Mouse (Mus musculus) small intestine, adult 2 months (tissue): ENCODE measurements around the gene Map2. TPM values are rescaled to one million over a fixed set of nuclear protein-coding genes. Genes with fewer than 3 reads are reported as not detected.

Experiments
- H3K27ac ChIP-seq: fragments of 200-500 bp; 2 replicates; pipeline ENCODE4 v1.5.1; 2012; ENCODE audit warnings: low read depth, low read length, control low read depth, inconsistent platforms; ENCODE audit not compliant: insufficient read depth
- H3K27me3 ChIP-seq: fragments of 200-500 bp; 2 replicates; pipeline ENCODE4 v1.6.1; 2012; ENCODE audit warnings: mild to moderate bottlenecking, moderate library complexity, low read length, inconsistent platforms; ENCODE audit not compliant: control insufficient read depth, insufficient read depth
- H3K36me3 ChIP-seq: fragments of 200-500 bp; 2 replicates; pipeline ENCODE4 v1.6.1; 2012; ENCODE audit warnings: mild to moderate bottlenecking, low read length, control low read depth, inconsistent platforms; ENCODE audit not compliant: control insufficient read depth, insufficient read depth
- H3K4me1 ChIP-seq: fragments of 200-500 bp; 2 replicates; pipeline ENCODE4 v1.6.1; 2012; ENCODE audit warnings: low read length, inconsistent platforms, mixed read lengths; ENCODE audit not compliant: control insufficient read depth, insufficient read depth, insufficient read length
- H3K4me3 ChIP-seq: fragments of 200-500 bp; 2 replicates; pipeline ENCODE4 v1.5.1; 2012; ENCODE audit warnings: low read depth, mild to moderate bottlenecking, control low read depth, inconsistent platforms, low read length, moderate library complexity
- CTCF ChIP-seq: fragments of 200-500 bp; IDR thresholded peaks from 2 replicates; pipeline ENCODE4 v1.5.1; 2012; ENCODE audit warnings: low read depth, mild to moderate bottlenecking, control low read depth, inconsistent platforms, low read length, moderate library complexity, mixed read lengths; ENCODE audit not compliant: insufficient replicate concordance, insufficient read length; ENCODE audit errors: extremely low read depth
- POLR2A ChIP-seq: fragments of 200-500 bp; IDR thresholded peaks from 2 replicates; pipeline ENCODE4 v1.6.1; 2012; ENCODE audit warnings: low read depth, mild to moderate bottlenecking, control low read depth, inconsistent platforms, low read length, moderate library complexity
- WGBS: fragments of 180-500 bp; shearing (Covaris S2); methylation state at CpG from one replicate; pipeline ENCODE4 v1.1.7; 2018; 5-methylcytosine and 5-hydroxymethylcytosine counted together
- polyA plus RNA-seq: library from polyadenylated mRNA; depleted of rRNA; stranded (reverse); fragments of >200 nt; gene quantifications from 2 replicates; pipeline ENCODE4 v1.2.3, GENCODE M21; 2012; rRNA removed

Map2 gene
- polyA plus RNA-seq, 1 experiment, result 1.3 TPM

- no peak overlapping the region for H3K4me3 ChIP-seq
- WGBS, result 34% methylated on average over 3 of the region's 3 CpGs
These were observed 293.6 kb downstream of the Map2 start for GRCm38 (mm10) chr1:66468704-66469020.

GRCm38 (mm10) chr1:66482751-66483150, 307.7 kb downstream of the Map2 start:
- no peaks in the 10 kb centered on the region for H3K27me3 ChIP-seq
- no peak overlapping the region for H3K4me3 ChIP-seq
- H3K36me3 ChIP-seq, result no peaks in the 10 kb centered on the region
- no peaks in the 10 kb centered on the region for H3K4me1 ChIP-seq
- 82% methylated on average over 3 of the region's 3 CpGs for WGBS
- H3K27ac ChIP-seq, result no peak overlapping the region
- no peak for TF ChIP-seq POLR2A
- no peak for TF ChIP-seq CTCF

More at GRCm38 (mm10) chr1:66468704-66469020, 293.6 kb downstream of the Map2 start:
- no peak for TF ChIP-seq CTCF
- TF ChIP-seq POLR2A, result no peak
- Histone ChIP-seq H3K27ac (no peak overlapping the region), H3K27me3 (peaks cover 13% of the 10 kb centered on the region), H3K36me3 (no peaks in the 10 kb centered on the region), H3K4me1 (no peaks in the 10 kb centered on the region)

Other genes starting within 250 kb of the Map2 start
- gene Crygf, start 248.8 kb upstream of the Map2 start, polyA plus RNA-seq, result not detected in 2 replicates